Comparison of ENCODE assay signal across 34 mouse cellular contexts in the genomic region with DNA sequence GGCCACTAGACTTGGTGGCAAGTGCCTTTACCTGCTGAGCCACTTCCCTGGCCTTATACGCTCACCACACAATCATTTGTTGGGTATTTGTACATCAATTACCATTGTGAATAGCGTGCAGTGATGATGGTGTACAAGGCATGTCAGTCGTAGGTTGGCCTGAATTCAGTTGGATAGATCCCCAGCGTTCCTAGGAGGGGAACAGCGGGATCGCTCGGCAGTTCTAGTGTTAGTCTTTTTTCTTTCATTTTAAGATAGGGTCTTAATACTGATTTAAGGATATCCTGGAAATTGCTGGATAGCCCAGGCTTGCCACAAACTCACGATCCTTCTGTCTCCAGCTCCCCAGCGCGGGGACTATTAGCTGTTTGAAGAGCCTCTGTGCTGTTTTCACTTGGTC.
"Had no signal": no experiment of that assay in that cellular context is flagged by ENCODE, and none has a peak within 500 bp of the region (broad histone marks: within the 10 kb centered on the region; RNA-seq: fewer than 3 reads in every experiment).

No protein-coding gene starts in this region.

- H3K36me3 ChIP-seq: heart, embryonic 10.5 days; heart, embryonic 12.5 days; heart, embryonic 13.5 days; heart, embryonic 15.5 days; hindbrain, embryonic 10.5 days; hindbrain, embryonic 12.5 days; hindbrain, embryonic 13.5 days; hindbrain, embryonic 15.5 days; intestine, embryonic 15.5 days; kidney, embryonic 15.5 days had no signal

- H3K27me3 ChIP-seq: heart, embryonic 12.5 days; heart, embryonic 13.5 days; heart, embryonic 15.5 days; hindbrain, embryonic 12.5 days; hindbrain, embryonic 13.5 days; hindbrain, embryonic 15.5 days; intestine, embryonic 15.5 days; kidney, embryonic 15.5 days had no signal

- DNase-seq: heart, postnatal 10 days; heart, postnatal 14 days; heart, postnatal 36 days; heart, postnatal 4 days; kidney, adult 11 months; kidney, adult 18-20 months; kidney, adult 2 months; kidney, adult 8-10 months; kidney, adult 9 months; kidney, postnatal 10 days; kidney, postnatal 14 days; kidney, postnatal 25 days; kidney, postnatal 36 days; kidney, postnatal 4 days; layer of hippocampus, adult 9-11 months; layer of hippocampus, postnatal 36 days had no signal

- H3K4me2 ChIP-seq: heart, embryonic 12.5 days; heart, embryonic 13.5 days; heart, embryonic 15.5 days; hindbrain, embryonic 12.5 days; hindbrain, embryonic 13.5 days; hindbrain, embryonic 14.5 days; hindbrain, embryonic 15.5 days; intestine, embryonic 15.5 days; kidney, embryonic 15.5 days had no signal

- H3K9ac ChIP-seq: heart, embryonic 12.5 days; heart, embryonic 13.5 days; heart, embryonic 15.5 days; hindbrain, embryonic 12.5 days; hindbrain, embryonic 13.5 days; hindbrain, embryonic 14.5 days; hindbrain, embryonic 15.5 days; intestine, embryonic 15.5 days; kidney, embryonic 15.5 days had no signal

- H3K4me3 ChIP-seq: heart, embryonic 10.5 days; heart, embryonic 12.5 days; heart, embryonic 13.5 days; heart, embryonic 15.5 days; hindbrain, embryonic 10.5 days; hindbrain, embryonic 12.5 days; hindbrain, embryonic 13.5 days; hindbrain, embryonic 15.5 days; intestine, embryonic 15.5 days; kidney, embryonic 15.5 days; layer of hippocampus, adult 2 months had no signal

- ATAC-seq: hindbrain, embryonic 16.5 days; hindbrain, postnatal 0 days; inflammation-experienced regulatory T-cells, adult 6 months; intestine, embryonic 15.5 days; intestine, embryonic 16.5 days; intestine, postnatal 0 days had no signal

- H3K27ac ChIP-seq: heart, embryonic 10.5 days; heart, embryonic 13.5 days; heart, embryonic 15.5 days; hindbrain, embryonic 12.5 days; hindbrain, embryonic 13.5 days; hindbrain, embryonic 14.5 days; hindbrain, embryonic 15.5 days; hindbrain, postnatal 0 days; intestine, embryonic 15.5 days; kidney, embryonic 15.5 days; kidney, postnatal 0 days; layer of hippocampus, adult 2 months had no signal

- H3K9me3 ChIP-seq: heart, embryonic 10.5 days; heart, embryonic 12.5 days; heart, embryonic 13.5 days; heart, embryonic 15.5 days; hindbrain, embryonic 10.5 days; hindbrain, embryonic 12.5 days; hindbrain, embryonic 13.5 days; hindbrain, embryonic 15.5 days; intestine, embryonic 15.5 days; kidney, embryonic 15.5 days had no signal
